ENCODE assay signal across 11 mouse cellular contexts in genomic region chr11:5802457-5803217, GRCm38 (mm10). TPM values are rescaled to one million over a fixed set of nuclear protein-coding genes. Genes with fewer than 3 reads are reported as not detected.
A peak's percentile ranks its signal among the peaks of the same experiment; 100 is the strongest.
DNase-seq lines count a peak whose midpoint lies in the region; ATAC-seq and TF ChIP-seq lines count a peak whose summit lies in the region.
"Had no signal": no experiment of that assay in that cellular context is flagged by ENCODE, and none has a peak within 500 bp of the region (broad histone marks: within the 10 kb centered on the region; RNA-seq: fewer than 3 reads in every experiment).

No protein-coding gene starts in this region.

- no peak for DNase-seq in embryonic facial prominence, embryonic 10.5 days (ENCODE audit: low spot score)
- DNase-seq in kidney, adult 9 months, result peak; percentile 26
- no peak for DNase-seq in kidney, postnatal 14 days
- DNase-seq in MEL (ENCODE audit: low read depth, low spot score), result peak; percentile 68
- DNase-seq in kidney, postnatal 0 days (ENCODE audit: low spot score), result no peak
- DNase-seq in urinary bladder, postnatal 4 days (ENCODE audit: low spot score in 2 of 2), result no peak
- DNase-seq: B cell, adult 2 months; retina, postnatal 1 day had no signal

- ATAC-seq in embryonic facial prominence, embryonic 13.5 days (ENCODE audit: insufficient number of reproducible peaks, insufficient read depth, low FRiP score, low TSS enrichment, low read depth), result no peak
- 0 out of 2 replicates have a peak, but pooled peaks have one; percentile 43 for ATAC-seq in kidney, postnatal 0 days (replicated peaks; ENCODE audit: low FRiP score, low read depth)
- no peak for ATAC-seq in cerebellum, adult (ENCODE audit: insufficient number of reproducible peaks, low FRiP score, low TSS enrichment)

- no peak overlapping the region for H3K4me3 ChIP-seq in embryonic facial prominence, embryonic 13.5 days
- H3K4me3 ChIP-seq in embryonic facial prominence, embryonic 10.5 days, result no peak overlapping the region; the same call in 1 of the 2 replicates
- no peak overlapping the region for H3K4me3 ChIP-seq in MEL (ENCODE audit: control insufficient read depth in 1 of 2, insufficient read depth in 1 of 2, low read depth in 2 of 2, low read length in 2 of 2)
- no peak overlapping the region for H3K4me3 ChIP-seq in kidney, postnatal 0 days (replicated peaks; ENCODE audit: low read depth, low read length)
- H3K4me3 ChIP-seq: midbrain, embryonic 12.5 days had no signal

- H3K4me1 ChIP-seq in embryonic facial prominence, embryonic 13.5 days, result peaks cover 24% of the 10 kb centered on the region
- peaks cover 24% of the 10 kb centered on the region for H3K4me1 ChIP-seq in embryonic facial prominence, embryonic 10.5 days
- H3K4me1 ChIP-seq in MEL (ENCODE audit: control insufficient read depth in 1 of 2, insufficient read depth in 2 of 2, low read length in 2 of 2), result peaks cover 20 to 35% of the 10 kb centered on the region in 2 experiments
- H3K4me1 ChIP-seq in kidney, postnatal 0 days (replicated peaks; ENCODE audit: insufficient read depth, low read length), result 0 out of 2 replicates have a peak, but pooled peaks cover 3% of the 10 kb centered on the region

- no peak overlapping the region for H3K9ac ChIP-seq in embryonic facial prominence, embryonic 13.5 days
- no peak overlapping the region for H3K9ac ChIP-seq in MEL (ENCODE audit: control insufficient read depth, low read depth, low read length, poor library complexity, severe bottlenecking)
- no peak overlapping the region for H3K9ac ChIP-seq in kidney, postnatal 0 days (ENCODE audit: low read depth, low read length)
- H3K9ac ChIP-seq: midbrain, embryonic 12.5 days had no signal

- TF ChIP-seq EP300 in MEL (IDR thresholded peaks at IDR 0.05; ENCODE audit: low read depth in 1 of 2, low read length in 2 of 2), result no peak

- no peaks in the 10 kb centered on the region for H3K9me3 ChIP-seq in embryonic facial prominence, embryonic 13.5 days
- H3K9me3 ChIP-seq in embryonic facial prominence, embryonic 10.5 days, result no peaks in the 10 kb centered on the region
- H3K9me3 ChIP-seq in MEL (replicated peaks; ENCODE audit: insufficient read depth, low read length), result no peaks in the 10 kb centered on the region
- H3K9me3 ChIP-seq in kidney, postnatal 0 days (replicated peaks; ENCODE audit: low read length), result no peaks in the 10 kb centered on the region
- H3K9me3 ChIP-seq: midbrain, embryonic 12.5 days had no signal

- H3K27ac ChIP-seq in embryonic facial prominence, embryonic 13.5 days, result 0 out of 2 replicates have a peak overlapping the region, but pooled peaks have one; percentile 23
- H3K27ac ChIP-seq in embryonic facial prominence, embryonic 10.5 days (replicated peaks), result no peak overlapping the region
- no peak overlapping the region for H3K27ac ChIP-seq in MEL (ENCODE audit: control insufficient read depth, low read depth, low read length)
- no peak overlapping the region for H3K27ac ChIP-seq in kidney, postnatal 0 days
- H3K27ac ChIP-seq: midbrain, embryonic 12.5 days had no signal

- no peak for TF ChIP-seq RAD21 in MEL (IDR thresholded peaks at IDR 0.05; ENCODE audit: low read depth, low read length)

- no peaks in the 10 kb centered on the region for H3K79me2 ChIP-seq in MEL (ENCODE audit: control insufficient read depth, insufficient read depth, low read length, poor library complexity)

- no peak for TF ChIP-seq CTCF in MEL (IDR thresholded peaks at IDR 0.05 in 2 of 3, conservative IDR thresholded peaks at IDR 0.05 in 1 of 3; ENCODE audit: control insufficient read depth in 1 of 3, insufficient read depth in 1 of 3, low read depth in 2 of 3, low read length in 3 of 3, poor library complexity in 1 of 3, severe bottlenecking in 1 of 3)
- TF ChIP-seq CTCF in kidney, postnatal 0 days (IDR thresholded peaks at IDR 0.05; ENCODE audit: low read depth), result no peak

- H3K27me3 ChIP-seq in embryonic facial prominence, embryonic 13.5 days, result no peaks in the 10 kb centered on the region
- H3K27me3 ChIP-seq in embryonic facial prominence, embryonic 10.5 days (replicated peaks; ENCODE audit: low read depth, poor library complexity, severe bottlenecking), result no peaks in the 10 kb centered on the region
- H3K27me3 ChIP-seq in MEL (ENCODE audit: control insufficient read depth in 1 of 2, insufficient read depth in 2 of 2, low read length in 2 of 2), result no peaks in the 10 kb centered on the region
- H3K27me3 ChIP-seq in kidney, postnatal 0 days (ENCODE audit: insufficient read depth, low read length), result no peaks in the 10 kb centered on the region
- H3K27me3 ChIP-seq: midbrain, embryonic 12.5 days had no signal

- H3K4me2 ChIP-seq in embryonic facial prominence, embryonic 13.5 days, result no peak overlapping the region; the same call in 1 of the 2 replicates
- H3K4me2 ChIP-seq in kidney, postnatal 0 days (ENCODE audit: low read length), result no peak overlapping the region
- H3K4me2 ChIP-seq: midbrain, embryonic 12.5 days had no signal

- TF ChIP-seq POLR2A in MEL (IDR thresholded peaks at IDR 0.05; ENCODE audit: control insufficient read depth in 1 of 2, insufficient read depth in 1 of 2, low read depth in 1 of 2, low read length in 2 of 2, poor library complexity in 1 of 2), result no peak

- WGBS in embryonic facial prominence, embryonic 13.5 days, result 78% methylated on average over 8 of the region's 8 CpGs
- 82% methylated on average over 8 of the region's 8 CpGs for WGBS in embryonic facial prominence, embryonic 10.5 days
- WGBS in kidney, postnatal 0 days, result 59% methylated on average over 8 of the region's 8 CpGs

- peaks cover 36% of the 10 kb centered on the region for H3K36me3 ChIP-seq in embryonic facial prominence, embryonic 13.5 days
- H3K36me3 ChIP-seq in embryonic facial prominence, embryonic 10.5 days (replicated peaks), result peaks cover 42% of the 10 kb centered on the region
- H3K36me3 ChIP-seq in MEL (ENCODE audit: control insufficient read depth in 1 of 2, insufficient read depth in 2 of 2, low read length in 2 of 2), result peaks cover 2 to 22% of the 10 kb centered on the region in 2 experiments; a peak in 3 of 4 replicates
- peaks cover 19% of the 10 kb centered on the region for H3K36me3 ChIP-seq in kidney, postnatal 0 days (ENCODE audit: insufficient read depth, low read length)

TF ChIP-seq in MEL, 35 proteins besides CTCF, POLR2A, EP300 and RAD21:
- TF ChIP-seq MAFK (IDR thresholded peaks at IDR 0.05; ENCODE audit: borderline replicate concordance, low read depth, low read length), result no peak
- no peak for TF ChIP-seq MXI1 (IDR thresholded peaks at IDR 0.05; ENCODE audit: low read depth, low read length)
- TF ChIP-seq POLR2AphosphoS5 (IDR thresholded peaks at IDR 0.05; ENCODE audit: borderline replicate concordance, low read depth, low read length), result no peak
- TF ChIP-seq POLR2AphosphoS2 (IDR thresholded peaks at IDR 0.05; ENCODE audit: low read length), result 0 out of 2 replicates have a peak, but pooled peaks have one; percentile 34
TF ChIP-seq in MEL: peak in this region for 1.

RNA-seq across cellular contexts. Expression of gene Pgam2, which starts 0.9 kb away (rescaled TPM):
- 10.1 and 12.1 TPM in 2 replicates for polyA plus RNA-seq in embryonic facial prominence, embryonic 13.5 days (2015; fragmentation: Nextera tagmentation; extraction: Ambion mirVana)
- polyA plus RNA-seq in embryonic facial prominence, embryonic 10.5 days (2016; fragmentation: Nextera tagmentation; extraction: Ambion mirVana), result 5.1 and 5.3 TPM in 2 replicates
- 0.33 and 0.58 TPM in 2 replicates for total RNA-seq in MEL (2012; rRNA removed)
- polyA plus RNA-seq in MEL (2012; ENCODE audit: insufficient read depth in 1 of 2, insufficient read length in 2 of 2, low read depth in 1 of 2, low replicate concordance in 2 of 2, missing spikeins in 1 of 2), result 1 to 10 TPM in 1 of 2 experiments, not detected in 1; 1.8 TPM
- 111 and 121 TPM in 2 replicates for polyA plus RNA-seq in kidney, postnatal 0 days (2015; fragmentation: Nextera tagmentation; extraction: Ambion mirVana)

RNA-seq across cellular contexts. Expression of gene Dbnl, which starts 14.3 kb away (rescaled TPM):
- polyA plus RNA-seq in embryonic facial prominence, embryonic 13.5 days (2015; fragmentation: Nextera tagmentation; extraction: Ambion mirVana), result 126 and 135 TPM in 2 replicates
- polyA plus RNA-seq in embryonic facial prominence, embryonic 10.5 days (2016; fragmentation: Nextera tagmentation; extraction: Ambion mirVana), result 137 and 138 TPM in 2 replicates
- 73.5 and 76.4 TPM in 2 replicates for total RNA-seq in MEL (2012; rRNA removed)
- 100 to 1,000 TPM in 1 of 2 experiments, not detected in 1; 149 TPM for polyA plus RNA-seq in MEL (2012; ENCODE audit: insufficient read depth in 1 of 2, insufficient read length in 2 of 2, low read depth in 1 of 2, low replicate concordance in 2 of 2, missing spikeins in 1 of 2)
- polyA plus RNA-seq in kidney, postnatal 0 days (2015; fragmentation: Nextera tagmentation; extraction: Ambion mirVana), result 82.7 and 93.3 TPM in 2 replicates

RNA-seq across cellular contexts. Expression of gene Polm, which starts 35.2 kb away (rescaled TPM):
- polyA plus RNA-seq in embryonic facial prominence, embryonic 13.5 days (2015; fragmentation: Nextera tagmentation; extraction: Ambion mirVana), result 11.4 and 13.6 TPM in 2 replicates
- polyA plus RNA-seq in embryonic facial prominence, embryonic 10.5 days (2016; fragmentation: Nextera tagmentation; extraction: Ambion mirVana), result 9.4 and 10.0 TPM in 2 replicates
- total RNA-seq in MEL (2012; rRNA removed), result 5.4 TPM in 2 replicates
- 10 to 100 TPM in 1 of 2 experiments, not detected in 1; 18.3 TPM for polyA plus RNA-seq in MEL (2012; ENCODE audit: insufficient read depth in 1 of 2, insufficient read length in 2 of 2, low read depth in 1 of 2, low replicate concordance in 2 of 2, missing spikeins in 1 of 2)
- polyA plus RNA-seq in kidney, postnatal 0 days (2015; fragmentation: Nextera tagmentation; extraction: Ambion mirVana), result 7.8 and 8.7 TPM in 2 replicates

RNA-seq across cellular contexts. Expression of gene Urgcp, which starts 40.5 kb away (rescaled TPM):
- polyA plus RNA-seq in embryonic facial prominence, embryonic 13.5 days (2015; fragmentation: Nextera tagmentation; extraction: Ambion mirVana), result 28.6 and 28.7 TPM in 2 replicates
- polyA plus RNA-seq in embryonic facial prominence, embryonic 10.5 days (2016; fragmentation: Nextera tagmentation; extraction: Ambion mirVana), result 18.0 and 19.1 TPM in 2 replicates
- 27.8 and 29.2 TPM in 2 replicates for total RNA-seq in MEL (2012; rRNA removed)
- 10 to 100 TPM; 19.5 to 34.9 TPM for polyA plus RNA-seq in MEL (2012; ENCODE audit: insufficient read depth in 1 of 2, insufficient read length in 2 of 2, low read depth in 1 of 2, low replicate concordance in 2 of 2, missing spikeins in 1 of 2)
- polyA plus RNA-seq in kidney, postnatal 0 days (2015; fragmentation: Nextera tagmentation; extraction: Ambion mirVana), result 22.8 and 23.0 TPM in 2 replicates

RNA-seq across cellular contexts. Expression of gene Aebp1, which starts 59.1 kb away (rescaled TPM):
- polyA plus RNA-seq in embryonic facial prominence, embryonic 13.5 days (2015; fragmentation: Nextera tagmentation; extraction: Ambion mirVana), result 32.9 and 38.7 TPM in 2 replicates
- 9.0 TPM in 2 replicates for polyA plus RNA-seq in embryonic facial prominence, embryonic 10.5 days (2016; fragmentation: Nextera tagmentation; extraction: Ambion mirVana)
- total RNA-seq in MEL (2012; rRNA removed), result not detected in 2 replicates
- under 1 TPM in 1 of 2 experiments, not detected in 1; 0.10 TPM for polyA plus RNA-seq in MEL (2012; ENCODE audit: insufficient read depth in 1 of 2, insufficient read length in 2 of 2, low read depth in 1 of 2, low replicate concordance in 2 of 2, missing spikeins in 1 of 2)
- polyA plus RNA-seq in kidney, postnatal 0 days (2015; fragmentation: Nextera tagmentation; extraction: Ambion mirVana), result 33.9 and 38.6 TPM in 2 replicates

Comparison
In these comparisons a context has a peak if more than half of its experiments do, and no peak if none do; other contexts are left out.
1. DNase-seq: peak in kidney, adult 9 months (single experiment) and MEL (single experiment); none in embryonic facial prominence, embryonic 10.5 days (single experiment), kidney, postnatal 14 days (single experiment), kidney, postnatal 0 days (single experiment) and urinary bladder, postnatal 4 days (0 of 2).